Mouse (Mus musculus) stomach, embryonic 15.5 days (tissue): Measurements from ENCODE around the gene Tax1bp1. TPM values are rescaled to one million over a fixed set of nuclear protein-coding genes. Genes with fewer than 3 reads are reported as not detected.
A peak's percentile ranks its signal among the peaks of the same experiment; 100 is the strongest.

Experiments
- ATAC-seq: fragments of 200-750 bp; cut with Nextera tagmentation; 2 replicates; pipeline ENCODE4 v1.8.0; 2017; ENCODE audit warnings: low read depth, moderate number of reproducible peaks, moderate TSS enrichment; ENCODE audit not compliant: insufficient read depth, low FRiP score
- H3K27ac ChIP-seq: fragments of 300-500 bp; sonication (generic); 2 replicates; pipeline ENCODE4 v1.5.1; 2015; ENCODE audit warnings: mild to moderate bottlenecking, inconsistent platforms
- H3K27me3 ChIP-seq: fragments of 300-500 bp; sonication (generic); replicated peaks from 2 replicates; pipeline ENCODE4 v1.6.1; 2015; ENCODE audit warnings: inconsistent platforms
- H3K36me3 ChIP-seq: fragments of 300-500 bp; sonication (generic); 2 replicates; pipeline ENCODE4 v1.6.1; 2015; ENCODE audit warnings: inconsistent platforms
- H3K4me1 ChIP-seq: fragments of 300-500 bp; sonication (generic); 2 replicates; pipeline ENCODE4 v1.6.1; 2015; ENCODE audit warnings: inconsistent platforms
- H3K4me2 ChIP-seq: fragments of 300-500 bp; sonication (generic); 2 replicates; pipeline ENCODE4 v1.6.1; 2015; ENCODE audit warnings: mild to moderate bottlenecking, inconsistent platforms
- H3K4me3 ChIP-seq: fragments of 300-500 bp; sonication (generic); replicated peaks from 2 replicates; pipeline ENCODE4 v1.5.1; 2015; ENCODE audit warnings: inconsistent platforms
- H3K9ac ChIP-seq: fragments of 300-500 bp; sonication (generic); 2 replicates; pipeline ENCODE4 v1.6.1; 2015; ENCODE audit warnings: inconsistent platforms
- H3K9me3 ChIP-seq: fragments of 300-500 bp; sonication (generic); 2 replicates; pipeline ENCODE4 v1.6.1; 2016; ENCODE audit warnings: inconsistent platforms
- WGBS: fragments of 180-500 bp; shearing (Covaris S2); methylation state at CpG from one replicate; pipeline ENCODE4 v1.1.7; 2015; 5-methylcytosine and 5-hydroxymethylcytosine counted together
- polyA plus RNA-seq: library from polyadenylated mRNA; unstranded; fragments of >200 nt; fragmentation: Nextera tagmentation; extraction: Ambion mirVana; gene quantifications from 2 replicates; pipeline ENCODE4 v1.2.1, GENCODE M21; 2015

The Tax1bp1 gene
- polyA plus RNA-seq, 1 experiment from 2014 or later: 139 TPM

DNA sequence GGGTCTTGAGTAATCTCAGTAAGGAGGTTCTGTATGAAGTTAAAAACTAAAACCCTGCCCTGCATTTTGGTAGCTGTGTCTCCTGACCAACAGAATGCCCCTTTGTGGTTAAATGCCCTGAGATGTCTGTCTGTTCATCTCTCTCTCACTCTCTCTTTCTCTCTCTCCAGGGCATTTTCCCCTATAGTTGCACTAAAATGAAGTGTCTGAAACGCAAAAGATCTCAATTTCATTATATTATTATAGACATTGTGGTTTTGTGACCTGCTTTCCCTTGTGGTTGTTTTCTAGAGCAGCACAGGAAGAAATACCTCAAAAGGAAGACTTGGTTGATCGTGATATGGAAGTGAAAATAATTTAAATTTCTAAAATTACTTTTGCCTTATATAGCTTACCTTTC is 966 bp upstream of the Tax1bp1 start:
- H3K9me3 ChIP-seq: no peaks in the 10 kb centered on the region
- no peak overlapping the region for H3K9ac ChIP-seq
- H3K4me3 ChIP-seq: no peak overlapping the region
- H3K36me3 ChIP-seq: no peaks in the 10 kb centered on the region
- H3K27me3 ChIP-seq: no peaks in the 10 kb centered on the region
- no peak for ATAC-seq
- 0 out of 2 replicates have a peak, but pooled peaks cover 2% of the 10 kb centered on the region for H3K4me1 ChIP-seq
- no peak overlapping the region for H3K27ac ChIP-seq
- 69% methylated on average over 2 of the region's 2 CpGs for WGBS
- no peak overlapping the region for H3K4me2 ChIP-seq

GRCm38 (mm10) chr6:52713897-52714509 is 474 bp downstream of the Tax1bp1 start:
- Histone ChIP-seq H3K9me3 (no peaks in the 10 kb centered on the region), H3K4me1 (0 out of 2 replicates have a peak, but pooled peaks cover 2% of the 10 kb centered on the region), H3K4me3 (peak overlapping the region; percentile 99), H3K36me3 (no peaks in the 10 kb centered on the region), H3K9ac (peak overlapping the region; percentile 67), H3K27me3 (no peaks in the 10 kb centered on the region), H3K4me2 (peak overlapping the region; percentile 63), H3K27ac (peak overlapping the region; percentile 93)
- ATAC-seq: peak; percentile 82
- under 1% methylated on average over 52 of the region's 52 CpGs for WGBS

GRCm38 (mm10) chr6:52717493-52718192 is 4.1 kb downstream of the Tax1bp1 start:
- Histone ChIP-seq H3K9ac (no peak overlapping the region), H3K27ac (no peak overlapping the region), H3K4me1 (0 out of 2 replicates have a peak, but pooled peaks cover 2% of the 10 kb centered on the region), H3K9me3 (no peaks in the 10 kb centered on the region), H3K36me3 (no peaks in the 10 kb centered on the region), H3K27me3 (no peaks in the 10 kb centered on the region), H3K4me3 (no peak overlapping the region), H3K4me2 (no peak overlapping the region)
- ATAC-seq: no peak
- 80% methylated on average over 5 of the region's 5 CpGs for WGBS

- H3K9me3 ChIP-seq: no peaks in the 10 kb centered on the region
- no peak overlapping the region for H3K9ac ChIP-seq
- 56% methylated on average over 8 of the region's 8 CpGs for WGBS
- 0 out of 2 replicates have a peak, but pooled peaks cover 6% of the 10 kb centered on the region for H3K36me3 ChIP-seq
- H3K4me2 ChIP-seq: no peak overlapping the region
- H3K27ac ChIP-seq: no peak overlapping the region
- H3K4me3 ChIP-seq: no peak overlapping the region
- no peaks in the 10 kb centered on the region for H3K27me3 ChIP-seq
- no peaks in the 10 kb centered on the region; the same call in 1 of the 2 replicates for H3K4me1 ChIP-seq
- ATAC-seq: no peak
Measured at GRCm38 (mm10) chr6:52724805-52725439, 11.4 kb downstream of the Tax1bp1 start.

- H3K9me3 ChIP-seq: no peaks in the 10 kb centered on the region
- H3K36me3 ChIP-seq: 0 out of 2 replicates have a peak, but pooled peaks cover 10% of the 10 kb centered on the region
- no peak overlapping the region for H3K4me2 ChIP-seq
- WGBS: 73% methylated on average over 4 of the region's 4 CpGs
- ATAC-seq: no peak
- H3K4me3 ChIP-seq: no peak overlapping the region
- H3K27ac ChIP-seq: no peak overlapping the region
- no peaks in the 10 kb centered on the region; the same call in 1 of the 2 replicates for H3K4me1 ChIP-seq
- no peak overlapping the region for H3K9ac ChIP-seq
- H3K27me3 ChIP-seq: no peaks in the 10 kb centered on the region
Measured at GRCm38 (mm10) chr6:52730338-52730737, 16.8 kb downstream of the Tax1bp1 start.

GRCm38 (mm10) chr6:52734630-52735029 is 21.1 kb downstream of the Tax1bp1 start:
- no peak overlapping the region for H3K27ac ChIP-seq
- H3K27me3 ChIP-seq: no peaks in the 10 kb centered on the region
- no peak for ATAC-seq
- no peaks in the 10 kb centered on the region for H3K4me1 ChIP-seq
- H3K36me3 ChIP-seq: 0 out of 2 replicates have a peak, but pooled peaks cover 12% of the 10 kb centered on the region
- H3K4me2 ChIP-seq: no peak overlapping the region
- H3K9me3 ChIP-seq: no peaks in the 10 kb centered on the region
- H3K9ac ChIP-seq: no peak overlapping the region
- H3K4me3 ChIP-seq: no peak overlapping the region
- WGBS: 91% methylated on average over 2 of the region's 2 CpGs

DNA sequence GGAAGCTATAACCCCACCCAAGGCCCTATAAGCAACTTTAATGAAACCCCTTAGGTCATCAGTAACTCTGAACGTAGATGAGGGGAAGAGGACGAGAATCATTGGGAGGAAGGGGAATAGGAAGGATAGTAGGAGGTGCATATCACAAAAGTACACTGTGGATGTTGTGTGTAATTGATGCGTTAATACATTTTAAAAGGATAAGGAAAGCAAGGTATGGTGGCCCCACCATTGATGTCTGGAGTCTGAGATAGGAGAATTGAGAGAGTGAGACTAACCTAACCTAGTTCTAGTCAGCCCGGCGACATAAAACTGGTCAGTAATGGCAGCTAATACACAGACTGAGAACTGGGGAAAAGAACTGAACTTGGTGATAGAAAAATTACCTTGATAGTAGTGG is 39.3 kb downstream of the Tax1bp1 start:
- Histone ChIP-seq H3K9ac (no peak overlapping the region), H3K27ac (no peak overlapping the region), H3K9me3 (no peaks in the 10 kb centered on the region), H3K4me3 (no peak overlapping the region), H3K4me2 (no peak overlapping the region), H3K4me1 (no peaks in the 10 kb centered on the region), H3K36me3 (peaks cover 6% of the 10 kb centered on the region; the same call in 1 of the 2 replicates), H3K27me3 (no peaks in the 10 kb centered on the region)
- no peak for ATAC-seq
- 93% methylated on average over 5 of the region's 5 CpGs for WGBS

- ATAC-seq: no peak
- H3K9ac ChIP-seq: no peak overlapping the region
- H3K27me3 ChIP-seq: no peaks in the 10 kb centered on the region
- peaks cover 18% of the 10 kb centered on the region for H3K36me3 ChIP-seq
- H3K4me2 ChIP-seq: no peak overlapping the region
- H3K27ac ChIP-seq: no peak overlapping the region
- H3K9me3 ChIP-seq: no peaks in the 10 kb centered on the region
- WGBS: 74% methylated on average over 7 of the region's 7 CpGs
- H3K4me3 ChIP-seq: no peak overlapping the region
- no peaks in the 10 kb centered on the region for H3K4me1 ChIP-seq
Measured at GRCm38 (mm10) chr6:52765206-52765605, 51.7 kb downstream of the Tax1bp1 start.

GRCm38 (mm10) chr6:52770789-52771188 is 57.3 kb downstream of the Tax1bp1 start:
- 53% methylated on average over 1 of the region's 1 CpGs for WGBS
- Histone ChIP-seq H3K4me2 (no peak overlapping the region), H3K4me3 (no peak overlapping the region), H3K9me3 (no peaks in the 10 kb centered on the region), H3K4me1 (no peaks in the 10 kb centered on the region), H3K36me3 (peaks cover 13% of the 10 kb centered on the region), H3K27me3 (no peaks in the 10 kb centered on the region), H3K27ac (no peak overlapping the region), H3K9ac (no peak overlapping the region)
- ATAC-seq: no peak

- WGBS: 77% methylated on average over 5 of the region's 5 CpGs
- ATAC-seq: no peak
- H3K9ac ChIP-seq: no peak overlapping the region
- no peak overlapping the region for H3K27ac ChIP-seq
- no peak overlapping the region for H3K4me3 ChIP-seq
- no peaks in the 10 kb centered on the region for H3K9me3 ChIP-seq
- no peaks in the 10 kb centered on the region for H3K27me3 ChIP-seq
- H3K36me3 ChIP-seq: peaks cover 5% of the 10 kb centered on the region; the same call in 1 of the 2 replicates
- H3K4me1 ChIP-seq: no peaks in the 10 kb centered on the region
- H3K4me2 ChIP-seq: no peak overlapping the region
Measured at GRCm38 (mm10) chr6:52773132-52773531, 59.6 kb downstream of the Tax1bp1 start.

DNA sequence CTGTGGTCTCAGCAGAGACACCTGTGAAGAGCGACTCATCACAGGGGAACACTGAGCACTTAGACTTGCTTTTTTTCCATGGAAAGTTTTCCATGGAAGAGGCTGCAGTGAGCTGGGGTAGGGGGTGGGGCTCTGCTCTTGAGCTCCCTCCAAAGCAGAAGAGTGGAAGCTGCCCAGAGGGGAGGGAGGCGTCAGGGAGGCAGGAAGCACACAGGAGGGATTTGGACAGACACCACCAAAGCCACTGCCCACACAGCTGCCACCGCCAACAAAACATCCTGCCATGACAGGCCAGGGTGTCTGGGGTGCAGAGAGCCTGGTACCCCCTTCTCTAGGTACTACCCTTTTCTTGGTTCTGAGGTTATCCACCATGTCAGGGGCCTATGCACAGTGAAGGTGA is 61.8 kb downstream of the Tax1bp1 start:
- 75% methylated on average over 3 of the region's 3 CpGs for WGBS

DNA sequence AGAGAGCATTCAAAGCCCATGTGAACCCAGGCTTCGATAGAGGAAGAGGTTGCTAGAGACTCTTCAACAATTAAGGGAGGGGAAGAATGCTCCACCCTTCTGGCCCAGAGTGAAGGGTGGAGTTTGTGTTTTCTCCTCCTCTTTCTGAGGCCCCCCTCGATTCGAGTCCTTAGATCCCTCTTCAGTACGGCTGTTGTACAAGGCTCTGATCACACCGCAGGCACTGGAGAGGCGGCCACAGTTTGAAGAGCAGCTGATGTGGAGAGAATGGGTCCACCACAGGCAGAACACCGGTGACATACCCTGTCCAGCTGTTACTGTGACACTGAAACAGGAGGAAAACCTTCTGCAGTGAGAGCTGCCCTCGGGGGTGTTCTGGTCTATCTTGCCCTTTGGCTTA is 62.4 kb downstream of the Tax1bp1 start:
- no peak overlapping the region for H3K27ac ChIP-seq
- no peaks in the 10 kb centered on the region for H3K9me3 ChIP-seq
- no peak overlapping the region for H3K4me3 ChIP-seq
- H3K27me3 ChIP-seq: no peaks in the 10 kb centered on the region
- no peaks in the 10 kb centered on the region for H3K36me3 ChIP-seq
- H3K4me1 ChIP-seq: no peaks in the 10 kb centered on the region
- H3K9ac ChIP-seq: no peak overlapping the region
- ATAC-seq: no peak
- WGBS: 82% methylated on average over 8 of the region's 8 CpGs
- no peak overlapping the region for H3K4me2 ChIP-seq

More for the DNA sequence above, 61.8 kb downstream of the Tax1bp1 start:
- H3K4me2 ChIP-seq: no peak overlapping the region
- no peak overlapping the region for H3K27ac ChIP-seq
- H3K4me1 ChIP-seq: no peaks in the 10 kb centered on the region
- H3K27me3 ChIP-seq: no peaks in the 10 kb centered on the region
- H3K9me3 ChIP-seq: no peaks in the 10 kb centered on the region
- no peak for ATAC-seq
- no peak overlapping the region for H3K4me3 ChIP-seq
- no peak overlapping the region for H3K9ac ChIP-seq
- no peaks in the 10 kb centered on the region for H3K36me3 ChIP-seq
